ENCODE assay signal across 8 mouse cellular contexts in genomic region chr3:60502155-60502987, GRCm38 (mm10). TPM values are rescaled to one million over a fixed set of nuclear protein-coding genes. Genes with fewer than 3 reads are reported as not detected.
DNase-seq lines count a peak whose midpoint lies in the region; ATAC-seq and TF ChIP-seq lines count a peak whose summit lies in the region.

No protein-coding gene starts in this region.

- H3K27ac ChIP-seq in kidney, postnatal 0 days = peak overlapping the region; percentile 99
- peak overlapping the region; percentile 100 for H3K27ac ChIP-seq in heart, embryonic 16.5 days (ENCODE audit: low read length)

- peak overlapping the region; percentile 66 for H3K4me2 ChIP-seq in kidney, postnatal 0 days (ENCODE audit: low read length)
- H3K4me2 ChIP-seq in heart, embryonic 16.5 days (ENCODE audit: low read depth, low read length) = peak overlapping the region; percentile 74

- H3K4me1 ChIP-seq in kidney, postnatal 0 days (replicated peaks; ENCODE audit: insufficient read depth, low read length) = peaks cover 20% of the 10 kb centered on the region; the same call in 1 of the 2 replicates
- H3K4me1 ChIP-seq in heart, embryonic 16.5 days (ENCODE audit: control insufficient read depth, insufficient read depth, low read length) = peaks cover 45% of the 10 kb centered on the region

- peak; percentile 50 for DNase-seq in kidney, postnatal 0 days (ENCODE audit: low spot score)
- no peak for DNase-seq in kidney, postnatal 14 days
- DNase-seq in brain, adult 2 months (ENCODE audit: low read depth, low spot score) = peak; percentile 39
- no peak for DNase-seq in testis, postnatal 14 days (ENCODE audit: low spot score)
- no peak for DNase-seq in spleen, postnatal 14 days (ENCODE audit: low spot score in 2 of 2)
- DNase-seq in left cerebral cortex, postnatal 10 days (ENCODE audit: extremely low spot score in 1 of 2, low spot score in 2 of 2) = no peak

- peak; percentile 1; the same call in 1 of the 2 replicates for ATAC-seq in kidney, postnatal 0 days (replicated peaks; ENCODE audit: low FRiP score, low read depth)
- no peak for ATAC-seq in heart, embryonic 16.5 days (replicated peaks; ENCODE audit: extremely low read depth, insufficient read depth, low FRiP score)
- peak; percentile 33 for ATAC-seq in megakaryocyte, adult 5-6 weeks (ENCODE audit: poor library complexity, severe bottlenecking)

- no peaks in the 10 kb centered on the region for H3K36me3 ChIP-seq in kidney, postnatal 0 days (ENCODE audit: insufficient read depth, low read length)
- H3K36me3 ChIP-seq in heart, embryonic 16.5 days (ENCODE audit: control insufficient read depth, insufficient read depth) = no peaks in the 10 kb centered on the region

- H3K27me3 ChIP-seq in kidney, postnatal 0 days (ENCODE audit: insufficient read depth, low read length) = no peaks in the 10 kb centered on the region
- H3K27me3 ChIP-seq in heart, embryonic 16.5 days (ENCODE audit: control insufficient read depth, insufficient read depth, low read length) = no peaks in the 10 kb centered on the region

- no peak for TF ChIP-seq CTCF in kidney, postnatal 0 days (IDR thresholded peaks at IDR 0.05; ENCODE audit: low read depth)

- no peaks in the 10 kb centered on the region for H3K9me3 ChIP-seq in kidney, postnatal 0 days (replicated peaks; ENCODE audit: low read length)
- no peaks in the 10 kb centered on the region for H3K9me3 ChIP-seq in heart, embryonic 16.5 days (replicated peaks; ENCODE audit: control insufficient read depth, low read length)

- H3K9ac ChIP-seq in kidney, postnatal 0 days (ENCODE audit: low read depth, low read length) = peak overlapping the region; percentile 94
- H3K9ac ChIP-seq in heart, embryonic 16.5 days (ENCODE audit: low read length) = peak overlapping the region; percentile 99

- intact Hi-C loops in left cerebral cortex, postnatal 10 days (cut with DNase I) = loop anchor here (5.0 kb wide), 1 partner anchor 110 kb away; no protein-coding TSS in a partner anchor

- H3K4me3 ChIP-seq in kidney, postnatal 0 days (replicated peaks; ENCODE audit: low read depth, low read length) = peak overlapping the region; percentile 93
- peak overlapping the region; percentile 93 for H3K4me3 ChIP-seq in heart, embryonic 16.5 days (ENCODE audit: low read length)

- WGBS in kidney, postnatal 0 days = 16% methylated on average over 7 of the region's 7 CpGs
- 12% methylated on average over 7 of the region's 7 CpGs for WGBS in heart, embryonic 16.5 days

RNA-seq across cellular contexts. Expression of gene Mbnl1, which starts 29.7 kb away (rescaled TPM):
- polyA plus RNA-seq in kidney, postnatal 0 days (2015; fragmentation: Nextera tagmentation; extraction: Ambion mirVana) = 69.2 and 70.2 TPM in 2 replicates
- polyA plus RNA-seq in heart, embryonic 16.5 days (2015; fragmentation: Nextera tagmentation; extraction: Ambion mirVana) = 86.0 and 92.8 TPM in 2 replicates
- total RNA-seq in megakaryocyte, adult 5-6 weeks (2015) = 716 and 772 TPM in 2 replicates
- total RNA-seq in megakaryocyte, adult 5-6 weeks (2017) = 1,073 and 1,122 TPM in 2 replicates
- 10 to 100 TPM; 86.1 to 96.2 TPM for total RNA-seq in left cerebral cortex, postnatal 10 days (2021)

Comparison
In these comparisons a context has a peak if more than half of its experiments do, and no peak if none do; other contexts are left out.
1. DNase-seq: peak in kidney, postnatal 0 days (single experiment) and brain, adult 2 months (single experiment); none in kidney, postnatal 14 days (single experiment), testis, postnatal 14 days (single experiment), spleen, postnatal 14 days (0 of 2) and left cerebral cortex, postnatal 10 days (0 of 2).
2. RNA of gene Mbnl1, which starts 29.7 kb away (total RNA-seq): 716 to 1,122 TPM in megakaryocyte, adult 5-6 weeks; 86.1 to 96.2 TPM in left cerebral cortex, postnatal 10 days; every median in the first group is over 4 times any median in the second.